Mouse (Mus musculus) embryonic facial prominence, embryonic 14.5 days (tissue): ENCODE data around the gene Spns3. TPM values are rescaled to one million over a fixed set of nuclear protein-coding genes. Genes with fewer than 3 reads are reported as not detected.

Source experiments
- ATAC-seq: fragments of 200-750 bp; cut with Nextera tagmentation; 2 replicates; pipeline ENCODE4 v1.8.0; 2017; ENCODE audit warnings: low read depth, moderate number of reproducible peaks, moderate TSS enrichment
- DNase-seq: peaks from one replicate; pipeline ENCODE4 v3.0.0-alpha.2; 2015; ENCODE audit warnings: low spot score
- H3K27ac ChIP-seq: fragments of 300-500 bp; sonication (generic); replicated peaks from 2 replicates; pipeline ENCODE4 v1.5.1; 2014; ENCODE audit warnings: low read depth, mild to moderate bottlenecking, low read length, moderate library complexity
- H3K27me3 ChIP-seq: fragments of 300-500 bp; sonication (generic); replicated peaks from 2 replicates; pipeline ENCODE4 v1.6.1; 2014; ENCODE audit warnings: low read length; ENCODE audit not compliant: control insufficient read depth, insufficient read depth
- H3K36me3 ChIP-seq: fragments of 300-500 bp; sonication (generic); 2 replicates; pipeline ENCODE4 v1.6.1; 2014; ENCODE audit warnings: low read length, mixed read lengths; ENCODE audit not compliant: control insufficient read depth, insufficient read depth
- H3K4me1 ChIP-seq: fragments of 300-500 bp; sonication (generic); 2 replicates; pipeline ENCODE4 v1.6.1; 2014; ENCODE audit warnings: antibody characterized with exemption, low read length; ENCODE audit not compliant: control insufficient read depth, insufficient read depth
- H3K4me2 ChIP-seq: fragments of 300-500 bp; sonication (generic); 2 replicates; pipeline ENCODE4 v1.6.1; 2014; ENCODE audit warnings: low read depth, mild to moderate bottlenecking, low read length, moderate library complexity, mixed read lengths
- H3K4me3 ChIP-seq: fragments of 300-500 bp; sonication (generic); 2 replicates; pipeline ENCODE4 v1.5.1; 2014; ENCODE audit warnings: low read depth, mild to moderate bottlenecking, low read length
- H3K9ac ChIP-seq: fragments of 300-500 bp; sonication (generic); 2 replicates; pipeline ENCODE4 v1.6.1; 2014; ENCODE audit warnings: low read depth, mild to moderate bottlenecking, low read length, moderate library complexity, mixed read lengths
- H3K9me3 ChIP-seq: fragments of 300-500 bp; sonication (generic); 2 replicates; pipeline ENCODE4 v1.6.1; 2016; ENCODE audit warnings: low read length; ENCODE audit not compliant: control insufficient read depth
- WGBS: fragments of 180-500 bp; shearing (Covaris S2); extraction: QIAGEN DNeasy Blood & Tissue Kit; methylation state at CpG from one replicate; pipeline ENCODE4 v1.1.7; 2014; 5-methylcytosine and 5-hydroxymethylcytosine counted together
- polyA plus RNA-seq: library from polyadenylated mRNA; unstranded; fragments of >200 nt; fragmentation: Nextera tagmentation; extraction: Ambion mirVana; gene quantifications from 2 replicates; pipeline ENCODE4 v1.2.1, GENCODE M21; 2014

Spns3 gene
- polyA plus RNA-seq, 1 experiment from 2014 or later = 0.54 TPM

DNA sequence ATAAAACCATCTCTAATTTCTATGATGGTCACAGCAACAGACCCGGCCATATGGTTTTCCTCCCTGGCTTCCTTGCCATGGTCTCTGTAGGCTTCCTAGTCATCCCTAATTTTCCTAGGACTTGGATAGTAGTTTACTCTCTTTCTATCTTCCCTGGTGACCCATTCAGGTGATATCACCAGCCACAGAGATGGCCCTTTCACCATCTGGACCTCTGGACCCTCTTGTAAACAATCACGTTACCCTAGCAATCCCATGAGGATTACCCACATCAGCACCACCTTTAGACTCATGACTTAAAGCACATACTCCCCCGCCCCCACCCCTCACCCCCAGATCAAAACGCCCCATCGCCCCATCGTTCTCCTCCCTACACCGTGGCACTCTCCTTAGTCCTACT, 16.0 kb upstream of the Spns3 start:
- H3K4me3 ChIP-seq = no peak overlapping the region
- H3K27ac ChIP-seq = no peak overlapping the region
- H3K9me3 ChIP-seq = no peaks in the 10 kb centered on the region
- H3K36me3 ChIP-seq = no peaks in the 10 kb centered on the region
- WGBS = 67% methylated on average over 7 of the region's 7 CpGs
- H3K4me1 ChIP-seq = no peaks in the 10 kb centered on the region
- no peaks in the 10 kb centered on the region for H3K27me3 ChIP-seq
- no peak overlapping the region for H3K4me2 ChIP-seq
- DNase-seq = no peak
- no peak overlapping the region for H3K9ac ChIP-seq
- ATAC-seq = no peak

DNA sequence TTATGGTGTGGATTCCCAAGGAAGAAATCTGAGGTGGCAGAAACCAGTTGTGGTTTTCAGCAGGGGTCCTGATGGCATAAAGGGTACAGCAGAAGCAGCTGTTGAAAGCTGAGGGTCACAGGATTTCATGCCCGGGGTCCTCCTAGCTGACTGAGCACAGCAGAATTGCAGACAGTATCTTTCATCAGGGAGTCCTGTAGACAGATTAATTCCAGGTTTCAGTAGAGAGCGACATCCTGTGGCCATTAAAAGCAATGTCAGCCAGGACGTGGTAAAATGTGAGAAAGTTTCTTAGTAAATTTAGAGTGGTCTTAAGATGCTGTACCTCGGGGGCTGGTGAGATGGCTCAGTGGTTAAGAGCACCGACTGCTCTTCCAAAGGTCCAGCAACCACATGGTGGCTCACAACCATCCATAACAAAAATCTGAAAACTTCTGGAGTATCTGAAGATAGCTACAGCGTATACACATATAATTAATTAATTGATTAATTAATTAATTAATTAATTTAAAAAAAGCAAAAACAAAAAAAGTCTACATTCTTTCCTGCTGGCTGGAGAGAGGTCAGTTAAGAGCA, 14.0 kb upstream of the Spns3 start:
- Histone ChIP-seq H3K36me3 (no peaks in the 10 kb centered on the region), H3K9me3 (no peaks in the 10 kb centered on the region), H3K4me3 (no peak overlapping the region), H3K27me3 (no peaks in the 10 kb centered on the region), H3K4me1 (no peaks in the 10 kb centered on the region), H3K9ac (no peak overlapping the region), H3K4me2 (no peak overlapping the region), H3K27ac (no peak overlapping the region)
- 22% methylated on average over 6 of the region's 6 CpGs for WGBS
- no peak for ATAC-seq
- DNase-seq = peak; percentile 79

DNA sequence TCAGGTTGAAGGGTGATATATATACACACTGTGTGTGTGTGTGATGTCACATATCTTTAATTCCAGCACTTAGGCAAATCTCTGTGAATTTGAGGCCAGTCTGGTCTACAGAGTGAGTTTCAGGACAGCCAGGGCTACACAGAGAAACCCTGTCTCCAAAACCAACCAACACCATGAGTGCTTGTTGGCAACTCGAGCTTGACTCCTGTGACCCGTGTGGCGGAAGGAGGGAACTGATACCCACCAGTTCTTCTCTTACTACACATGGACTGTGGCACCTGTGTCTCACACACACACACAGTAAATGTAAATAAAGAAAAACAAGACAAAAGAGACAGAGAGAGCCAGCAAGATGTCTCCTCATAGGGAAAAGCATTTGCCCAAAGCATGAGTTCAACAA, 10.4 kb upstream of the Spns3 start:
- no peaks in the 10 kb centered on the region for H3K27me3 ChIP-seq
- ATAC-seq (no peak), DNase-seq (no peak)
- H3K4me1 ChIP-seq = no peaks in the 10 kb centered on the region
- no peak overlapping the region for H3K27ac ChIP-seq
- no peak overlapping the region for H3K4me3 ChIP-seq
- 57% methylated on average over 3 of the region's 3 CpGs for whole genome bisulfite sequencing
- no peak overlapping the region for H3K9ac ChIP-seq
- no peak overlapping the region for H3K4me2 ChIP-seq
- H3K9me3 ChIP-seq = no peaks in the 10 kb centered on the region
- H3K36me3 ChIP-seq = no peaks in the 10 kb centered on the region

DNA sequence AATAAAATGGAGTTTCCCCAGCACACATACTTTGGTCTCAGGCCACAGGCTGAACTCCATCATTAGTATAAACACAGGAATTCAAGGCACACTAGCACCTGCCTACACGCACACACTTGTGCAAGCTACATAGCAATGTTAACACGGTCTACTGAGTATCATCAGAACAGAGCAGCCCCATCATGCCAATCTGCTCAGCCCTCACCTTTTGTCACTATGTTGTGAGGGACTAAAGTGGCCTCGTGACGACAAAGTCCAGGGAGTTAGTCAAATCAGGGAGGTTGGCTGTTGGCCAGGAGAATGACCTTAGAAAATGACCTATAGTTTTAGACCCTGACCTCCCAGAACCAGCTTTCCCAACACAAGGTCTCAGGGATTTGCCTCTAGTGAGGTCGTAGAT, 7.8 kb upstream of the Spns3 start:
- Histone ChIP-seq H3K9me3 (no peaks in the 10 kb centered on the region), H3K4me1 (no peaks in the 10 kb centered on the region), H3K4me3 (no peak overlapping the region), H3K27ac (no peak overlapping the region), H3K4me2 (no peak overlapping the region), H3K36me3 (no peaks in the 10 kb centered on the region), H3K9ac (no peak overlapping the region), H3K27me3 (no peaks in the 10 kb centered on the region)
- ATAC-seq (no peak), DNase-seq (no peak)
- 69% methylated on average over 5 of the region's 5 CpGs for WGBS

DNA sequence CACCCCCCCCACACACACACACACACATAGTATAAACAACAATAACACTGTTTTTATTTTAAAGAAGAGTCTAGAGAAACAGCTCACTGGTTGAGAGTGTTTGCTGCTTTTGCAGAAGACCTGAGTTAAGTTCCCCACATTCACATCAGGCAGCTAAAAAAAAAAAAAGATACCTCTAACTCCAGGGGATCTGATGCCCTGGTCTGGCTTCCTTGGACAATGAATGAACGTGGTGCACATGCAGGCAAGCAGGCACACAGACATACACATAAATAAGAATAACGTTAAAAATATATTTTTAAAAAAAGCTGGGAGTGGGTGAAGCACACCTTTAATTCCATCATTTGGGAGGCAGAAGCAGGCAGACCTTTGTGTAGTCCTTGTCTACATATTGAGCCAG, 6.6 kb upstream of the Spns3 start:
- Histone ChIP-seq H3K9me3 (no peaks in the 10 kb centered on the region), H3K27ac (no peak overlapping the region), H3K4me1 (no peaks in the 10 kb centered on the region), H3K9ac (no peak overlapping the region), H3K36me3 (no peaks in the 10 kb centered on the region), H3K4me3 (no peak overlapping the region), H3K4me2 (no peak overlapping the region), H3K27me3 (no peaks in the 10 kb centered on the region)
- WGBS = 70% methylated on average over 2 of the region's 2 CpGs
- no peak for ATAC-seq
- no peak for DNase-seq

DNA sequence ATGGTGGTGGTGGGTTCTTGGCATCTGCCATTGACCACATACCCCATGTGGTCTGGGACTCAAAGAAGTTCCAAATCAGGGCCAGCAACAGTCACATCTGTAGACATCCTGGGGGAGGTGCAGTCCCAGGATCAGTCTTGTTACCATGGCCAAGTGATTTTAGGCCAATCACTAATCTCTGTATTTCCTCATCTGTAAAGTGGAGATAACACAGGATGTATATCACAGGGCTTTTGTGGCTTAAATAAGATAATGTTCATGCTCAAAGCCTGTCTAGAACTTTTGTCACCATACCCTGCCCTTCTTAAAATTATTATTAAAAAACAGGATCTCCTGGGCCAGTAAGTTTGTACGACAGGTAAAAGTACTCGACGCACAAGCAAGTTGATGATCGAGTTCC, 6.2 kb upstream of the Spns3 start:
- 92% methylated on average over 4 of the region's 4 CpGs for WGBS
- no peak overlapping the region for H3K4me3 ChIP-seq
- no peaks in the 10 kb centered on the region for H3K9me3 ChIP-seq
- no peaks in the 10 kb centered on the region for H3K4me1 ChIP-seq
- no peak overlapping the region for H3K27ac ChIP-seq
- no peak overlapping the region for H3K4me2 ChIP-seq
- no peak overlapping the region for H3K9ac ChIP-seq
- DNase-seq = no peak
- no peaks in the 10 kb centered on the region for H3K27me3 ChIP-seq
- ATAC-seq = no peak
- no peaks in the 10 kb centered on the region for H3K36me3 ChIP-seq

DNA sequence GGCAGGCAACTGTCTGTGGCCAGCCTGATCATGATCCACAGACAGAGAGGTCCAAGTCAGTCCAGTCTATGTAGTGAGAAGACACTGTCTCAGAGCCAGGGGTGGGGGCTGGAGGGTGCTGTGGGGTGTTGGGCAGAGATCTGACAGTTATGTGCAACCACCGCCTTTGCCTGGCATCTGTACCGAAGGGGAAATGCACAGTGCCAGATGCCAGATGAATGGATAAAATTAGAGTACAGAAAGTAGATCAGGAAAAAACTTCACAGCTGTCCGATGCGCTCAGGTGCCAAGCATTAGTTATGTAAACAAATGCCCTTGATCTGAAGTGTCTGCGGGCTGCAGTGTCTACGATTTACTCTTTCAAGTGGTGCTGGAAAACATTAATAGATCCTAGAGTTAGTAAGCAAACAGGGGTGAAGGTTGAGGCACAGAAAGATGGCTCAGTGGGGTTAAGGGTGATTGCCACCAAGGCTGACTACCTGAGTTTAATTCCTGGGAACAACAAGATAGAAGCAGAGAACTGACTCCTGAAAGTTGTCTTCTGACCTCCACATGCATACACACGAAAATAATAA, 1.3 kb upstream of the Spns3 start:
- no peak for DNase-seq
- WGBS = 57% methylated on average over 7 of the region's 7 CpGs
- Histone ChIP-seq H3K4me2 (no peak overlapping the region), H3K9ac (no peak overlapping the region), H3K9me3 (no peaks in the 10 kb centered on the region), H3K27me3 (no peaks in the 10 kb centered on the region), H3K4me1 (no peaks in the 10 kb centered on the region), H3K27ac (no peak overlapping the region), H3K4me3 (no peak overlapping the region), H3K36me3 (no peaks in the 10 kb centered on the region)
- ATAC-seq = no peak

DNA sequence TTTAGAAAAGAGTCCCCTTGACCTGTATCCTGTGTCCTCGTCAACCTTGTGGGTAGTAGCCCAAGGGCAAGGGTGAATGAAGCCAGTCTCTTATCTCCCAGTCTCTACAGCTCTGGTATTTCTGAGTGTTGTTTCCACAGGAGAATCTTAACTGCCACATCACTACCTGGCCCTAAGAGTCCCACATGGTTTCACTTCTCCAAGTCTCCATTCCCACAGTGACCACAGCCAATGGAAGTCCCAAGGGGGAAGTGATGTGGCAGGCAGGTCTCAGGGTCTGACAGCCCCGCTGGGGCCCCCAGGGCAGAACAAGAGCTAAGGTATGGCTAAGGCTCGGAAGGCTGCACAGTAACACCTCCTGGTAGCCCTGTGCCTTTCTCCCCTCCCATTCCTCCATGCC, 3.1 kb downstream of the Spns3 start:
- H3K4me2 ChIP-seq = no peak overlapping the region
- no peaks in the 10 kb centered on the region for H3K4me1 ChIP-seq
- no peak overlapping the region for H3K4me3 ChIP-seq
- H3K36me3 ChIP-seq = no peaks in the 10 kb centered on the region
- H3K27ac ChIP-seq = no peak overlapping the region
- no peaks in the 10 kb centered on the region for H3K9me3 ChIP-seq
- ATAC-seq (no peak), DNase-seq (no peak)
- H3K9ac ChIP-seq = no peak overlapping the region
- no peaks in the 10 kb centered on the region for H3K27me3 ChIP-seq
- WGBS = 58% methylated on average over 3 of the region's 3 CpGs

DNA sequence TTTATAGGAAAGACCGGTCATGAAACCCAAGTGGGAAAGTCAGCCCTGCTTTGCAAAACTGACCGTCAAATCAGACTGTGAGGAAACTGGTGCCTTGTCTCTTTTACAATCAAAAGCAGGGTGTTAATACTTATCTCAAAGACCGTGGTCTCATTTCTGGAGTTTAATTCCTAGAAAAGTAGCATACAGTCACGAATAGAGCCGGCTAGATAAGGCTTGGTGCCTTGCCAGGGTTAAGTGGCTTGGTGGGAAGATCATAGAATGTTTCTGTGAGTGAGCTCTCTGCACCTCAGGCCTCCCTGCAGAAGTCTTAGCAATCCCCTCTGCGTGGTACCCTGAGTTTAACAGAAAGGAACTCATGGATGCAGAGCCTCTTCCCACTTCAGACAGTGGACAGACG, 5.6 kb downstream of the Spns3 start:
- Histone ChIP-seq H3K36me3 (no peaks in the 10 kb centered on the region), H3K4me1 (no peaks in the 10 kb centered on the region)
- 77% methylated on average over 7 of the region's 7 CpGs for WGBS

More for the DNA sequence above, 5.6 kb downstream of the Spns3 start:
- H3K27ac ChIP-seq = no peak overlapping the region
- ATAC-seq = no peak
- no peak overlapping the region for H3K4me2 ChIP-seq
- H3K27me3 ChIP-seq = no peaks in the 10 kb centered on the region
- no peak for DNase-seq
- H3K4me3 ChIP-seq = no peak overlapping the region
- no peaks in the 10 kb centered on the region for H3K9me3 ChIP-seq
- no peak overlapping the region for H3K9ac ChIP-seq
